Comparison of ENCODE assay signal across 17 mouse cellular contexts in genomic region chr15:7961489-7961888, GRCm38 (mm10).
"Had no signal": no experiment of that assay in that cellular context is flagged by ENCODE, and none has a peak within 500 bp of the region (broad histone marks: within the 10 kb centered on the region; RNA-seq: fewer than 3 reads in every experiment).

No protein-coding gene starts in this region.

- H3K9me3 ChIP-seq: kidney, embryonic 15.5 days; limb, embryonic 10.5 days; liver, embryonic 15.5 days; megakaryocyte, embryonic 14.5 days; neural tube, embryonic 13.5 days; stomach, embryonic 15.5 days had no signal

- DNase-seq: kidney, adult 2 months; kidney, postnatal 14 days; lung, embryonic 14.5 days; lung, postnatal 14 days; midbrain, embryonic 14.5 days; right cerebral cortex, postnatal 14 days; thymus, adult 2 months had no signal

- H3K4me3 ChIP-seq: kidney, embryonic 15.5 days; left cerebral cortex, adult 2 months; limb, embryonic 10.5 days; liver, embryonic 15.5 days; megakaryocyte, embryonic 14.5 days; neural tube, embryonic 13.5 days; stomach, embryonic 15.5 days had no signal

- ATAC-seq: intestine, embryonic 16.5 days had no signal

- H3K27ac ChIP-seq: kidney, embryonic 15.5 days; left cerebral cortex, adult 2 months; limb, embryonic 10.5 days; liver, embryonic 15.5 days; macrophage; neural tube, embryonic 13.5 days; stomach, embryonic 15.5 days had no signal

- H3K27me3 ChIP-seq: kidney, embryonic 15.5 days; liver, embryonic 15.5 days; megakaryocyte, embryonic 14.5 days; neural tube, embryonic 13.5 days; stomach, embryonic 15.5 days had no signal

- H3K4me2 ChIP-seq: kidney, embryonic 15.5 days; liver, embryonic 11.5 days; liver, embryonic 15.5 days; lung, embryonic 14.5 days; neural tube, embryonic 13.5 days; stomach, embryonic 15.5 days had no signal

- H3K36me3 ChIP-seq: kidney, embryonic 15.5 days; limb, embryonic 10.5 days; liver, embryonic 15.5 days; neural tube, embryonic 13.5 days; stomach, embryonic 15.5 days had no signal

- H3K4me1 ChIP-seq: kidney, embryonic 15.5 days; limb, embryonic 10.5 days; liver, embryonic 15.5 days; megakaryocyte, embryonic 14.5 days; neural tube, embryonic 13.5 days; stomach, embryonic 15.5 days had no signal

- H3K9ac ChIP-seq: kidney, embryonic 15.5 days; liver, embryonic 15.5 days; lung, embryonic 14.5 days; neural tube, embryonic 13.5 days; stomach, embryonic 15.5 days had no signal
